Mouse (Mus musculus) liver, embryonic 14.5 days (tissue): ENCODE data around the gene Tkt.

Experiments used
- CTCF ChIP-seq: IDR thresholded peaks from 2 replicates; pipeline ENCODE4 v1.5.1; 2016; ENCODE audit warnings: antibody characterized with exemption, low read depth, control low read depth
- EP300 ChIP-seq: IDR thresholded peaks from 2 replicates; pipeline ENCODE4 v1.6.1; 2016; ENCODE audit warnings: antibody characterized with exemption, low read depth

- TF ChIP-seq CTCF, result no peak
- TF ChIP-seq EP300, result no peak
Measured at GRCm38 (mm10) chr14:30622130-30622529, 74.0 kb downstream of the Tkt start.
